Mouse (Mus musculus): ENCODE results near the gene Gsta1.
"Not testable (repeated sequence)": the region's sequence is repeated elsewhere in the genome, so short reads cannot be mapped to it uniquely, and the experiment has no call there.

The Gsta1 gene

DNA sequence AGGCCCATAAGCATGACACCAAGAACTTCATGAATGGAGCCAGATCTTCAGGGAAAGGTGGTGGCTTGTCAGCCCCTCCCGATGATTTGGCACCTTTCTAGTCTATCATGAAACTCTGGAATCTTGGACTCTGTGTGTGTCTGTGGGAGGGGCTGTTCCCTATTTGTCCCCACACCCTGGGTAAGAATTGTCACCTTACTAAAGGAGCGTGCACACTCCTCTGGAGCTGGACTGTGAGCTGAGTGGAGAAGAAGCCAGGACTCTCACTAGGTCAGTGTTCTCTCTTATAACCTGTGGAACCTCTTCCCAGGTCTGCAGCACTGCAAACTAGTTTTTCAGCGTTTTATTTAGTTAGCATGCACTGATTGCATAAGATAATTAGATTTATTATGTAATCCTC is at the start of gene Gsta1:
Gene Gsta1, plus strand, starts transcription at position 196 of the 400 bp plus-strand sequence.
- DNase-seq (ENCODE audit: low read depth): not testable (repeated sequence)

GRCm38 (mm10) chr9:78182474-78182873 is 48.0 kb upstream of the Gsta1 start, which contains the start of gene Gsta4:
TSS of gene Gsta4 (plus strand) at chr9:78182774.
- not testable (repeated sequence) for DNase-seq (ENCODE audit: low read depth)

- DNase-seq (ENCODE audit: low read depth): no peak
These were observed 44.8 kb upstream of the Gsta1 start for GRCm38 (mm10) chr9:78185686-78186085.

GRCm38 (mm10) chr9:78188910-78189309 is 41.5 kb upstream of the Gsta1 start:
- DNase-seq (ENCODE audit: low read depth): no peak

DNA sequence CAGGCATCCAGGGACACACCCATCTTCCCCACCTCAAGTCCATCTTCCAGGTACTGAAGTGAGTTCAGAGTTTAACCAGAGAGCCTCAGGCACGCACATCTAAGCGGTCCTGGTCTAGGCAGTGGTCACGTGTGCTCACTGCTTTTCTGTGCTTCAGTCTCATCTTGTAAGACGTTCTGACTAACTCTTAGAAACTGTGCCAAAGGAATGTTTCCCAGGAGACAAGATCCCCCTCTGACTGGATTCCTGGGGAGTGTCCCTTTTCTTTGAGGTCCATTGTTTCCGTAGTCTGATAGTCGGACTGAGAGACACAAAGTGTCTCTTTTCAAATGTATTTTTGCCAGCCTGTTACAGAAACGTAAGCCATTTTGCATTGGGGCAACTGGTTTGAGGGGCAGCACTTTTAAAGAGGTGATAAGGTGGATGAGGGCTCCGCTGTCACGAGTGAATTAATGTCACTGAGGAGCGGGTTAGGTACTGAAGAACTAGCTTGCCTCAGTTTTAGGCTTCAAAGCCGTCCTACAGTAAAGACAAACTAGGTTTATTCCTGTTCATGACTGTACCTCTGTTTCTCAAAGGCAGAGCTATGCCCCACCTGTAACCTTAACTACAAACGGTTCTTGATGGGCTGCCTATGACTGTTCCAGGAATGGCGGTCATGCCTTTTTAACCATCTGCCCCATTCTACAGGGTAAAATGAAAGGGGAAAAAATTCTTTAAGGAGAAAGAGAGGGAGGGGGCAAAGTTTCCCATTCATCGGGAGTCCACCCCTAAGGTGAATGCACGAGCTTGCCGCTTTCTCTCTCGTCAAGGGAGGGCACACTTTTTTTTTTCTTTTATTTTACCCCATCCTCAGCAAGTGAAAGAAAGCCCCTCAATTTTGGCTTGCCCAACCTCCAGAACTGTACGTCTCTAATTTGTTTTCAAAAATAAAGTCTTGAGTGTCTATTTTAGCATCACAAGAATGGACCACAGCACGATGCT is 39.5 kb upstream of the Gsta1 start:
- peak; percentile 16 for DNase-seq (ENCODE audit: low read depth)

DNA sequence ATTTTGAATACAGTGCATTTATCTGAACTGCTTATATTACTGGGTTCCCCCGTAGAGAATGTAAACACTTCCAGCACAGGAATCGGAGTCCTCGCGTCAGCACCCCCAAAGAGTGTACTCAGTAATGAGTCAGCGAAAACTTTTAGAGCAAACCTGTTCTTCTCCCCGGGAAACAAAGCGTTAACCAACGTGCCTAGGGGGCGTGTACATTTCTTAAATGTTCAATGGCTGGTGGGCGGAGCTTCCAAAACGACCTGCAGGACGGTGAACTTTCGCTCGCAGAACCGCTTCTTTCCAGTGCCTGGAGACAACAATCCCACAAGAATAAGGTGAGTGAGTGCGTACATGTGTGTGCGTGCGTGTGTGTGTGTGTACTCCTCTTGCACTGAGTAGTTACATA is 38.7 kb upstream of the Gsta1 start:
- peak; percentile 90 for DNase-seq (ENCODE audit: low read depth)

GRCm38 (mm10) chr9:78193902-78194597 is 36.4 kb upstream of the Gsta1 start:
- DNase-seq (ENCODE audit: low read depth): peak; percentile 87

DNA sequence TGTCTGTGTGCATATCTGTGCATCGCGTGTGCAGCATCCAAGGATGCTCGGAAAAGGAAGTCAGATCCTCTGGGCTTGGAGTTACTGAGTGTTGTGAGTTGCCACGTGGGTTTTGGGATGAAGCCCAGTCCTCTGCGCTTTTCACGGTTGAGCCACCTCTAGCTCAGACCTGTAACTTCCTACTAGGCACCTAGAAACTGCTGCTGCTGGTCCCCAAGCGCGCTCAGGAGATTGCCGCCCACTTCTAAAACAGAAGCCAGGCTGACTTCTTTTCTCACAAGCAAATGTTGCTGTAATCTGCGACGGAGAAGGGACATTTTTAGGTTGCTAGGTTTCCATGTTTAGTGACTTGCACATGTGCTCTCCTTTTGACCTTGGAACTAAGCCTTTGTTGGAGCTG is 35.4 kb upstream of the Gsta1 start:
- no peak for DNase-seq (ENCODE audit: low read depth)

GRCm38 (mm10) chr9:78197801-78198200 is 32.7 kb upstream of the Gsta1 start:
- no peak for DNase-seq (ENCODE audit: low read depth)

DNA sequence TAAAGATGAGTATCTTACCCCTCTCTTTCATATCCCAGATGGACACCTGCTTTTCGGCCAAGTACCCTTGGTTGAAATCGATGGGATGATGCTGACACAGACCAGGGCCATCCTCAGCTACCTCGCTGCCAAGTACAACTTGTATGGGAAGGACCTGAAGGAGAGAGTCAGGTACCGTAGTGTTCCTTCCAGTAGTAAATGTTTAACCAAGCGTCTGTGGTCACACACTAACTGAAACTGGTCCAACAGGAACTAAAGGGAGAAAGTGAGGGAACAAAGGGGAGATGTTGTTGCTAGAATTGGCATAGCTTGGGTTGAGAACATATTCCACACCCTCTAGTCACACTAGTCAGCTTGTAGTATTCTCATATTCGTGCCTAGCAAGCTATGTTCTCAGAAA is 26.3 kb upstream of the Gsta1 start:
- DNase-seq (ENCODE audit: low read depth): no peak

GRCm38 (mm10) chr9:78208956-78209355 is 21.5 kb upstream of the Gsta1 start:
- no peak for DNase-seq (ENCODE audit: low read depth)

DNA sequence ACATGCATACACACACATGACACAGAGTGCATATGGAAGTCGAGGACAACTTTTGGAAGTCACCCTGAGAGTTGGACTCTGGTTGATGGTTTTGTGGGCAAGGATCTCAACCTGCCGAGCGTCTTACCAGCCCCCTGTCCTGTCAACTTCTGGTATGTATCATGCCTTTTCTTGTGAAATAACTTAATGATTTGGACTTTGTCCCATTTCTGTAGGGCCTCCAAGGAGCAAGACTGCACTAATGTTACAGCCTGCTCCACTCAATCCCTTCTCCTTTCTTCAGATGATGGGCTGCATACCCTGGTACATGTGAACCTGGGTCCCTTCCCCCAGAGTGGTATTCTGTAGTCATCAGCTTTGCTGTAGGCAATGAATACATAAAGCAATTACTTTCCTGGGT is 20.4 kb upstream of the Gsta1 start:
- no peak for DNase-seq (ENCODE audit: low read depth)

GRCm38 (mm10) chr9:78210821-78211220 is 19.6 kb upstream of the Gsta1 start:
- no peak for DNase-seq (ENCODE audit: low read depth)

- no peak for DNase-seq (ENCODE audit: low read depth)
These were observed 18.9 kb upstream of the Gsta1 start for GRCm38 (mm10) chr9:78211521-78211920.

DNA sequence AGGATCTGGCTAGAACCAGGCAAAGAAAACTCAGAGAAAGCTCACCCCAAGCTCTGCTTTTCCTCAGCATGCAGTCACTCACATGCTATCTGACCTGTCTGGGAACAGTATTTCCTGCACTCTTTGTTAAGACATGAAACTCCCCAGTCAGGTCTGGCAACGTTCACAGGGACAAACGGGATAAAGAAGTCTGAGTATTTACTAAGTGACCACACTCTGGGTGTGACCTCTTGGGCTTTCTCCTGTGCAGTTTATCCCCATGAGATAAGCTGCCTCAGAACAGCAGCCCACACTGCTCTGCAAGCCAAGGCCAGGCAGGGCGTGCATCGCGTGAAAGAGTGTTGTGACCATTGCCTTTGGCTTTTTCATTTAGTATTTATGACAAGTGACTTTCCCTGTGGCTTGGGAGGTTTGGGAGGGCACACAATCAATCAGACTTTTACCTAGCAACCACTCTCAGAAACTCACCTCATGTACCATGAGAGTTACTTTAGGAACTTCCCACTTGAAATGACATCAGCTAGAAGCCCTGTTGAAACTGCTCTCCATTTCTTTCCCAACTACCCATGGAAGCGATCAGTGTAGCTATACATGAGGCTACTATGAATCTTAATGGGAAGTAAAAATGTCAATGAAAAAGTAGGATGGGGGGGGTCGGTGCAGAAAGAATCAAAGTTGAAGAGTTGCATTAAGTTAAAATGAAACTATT is 18.0 kb upstream of the Gsta1 start:
- DNase-seq (ENCODE audit: low read depth): no peak

DNA sequence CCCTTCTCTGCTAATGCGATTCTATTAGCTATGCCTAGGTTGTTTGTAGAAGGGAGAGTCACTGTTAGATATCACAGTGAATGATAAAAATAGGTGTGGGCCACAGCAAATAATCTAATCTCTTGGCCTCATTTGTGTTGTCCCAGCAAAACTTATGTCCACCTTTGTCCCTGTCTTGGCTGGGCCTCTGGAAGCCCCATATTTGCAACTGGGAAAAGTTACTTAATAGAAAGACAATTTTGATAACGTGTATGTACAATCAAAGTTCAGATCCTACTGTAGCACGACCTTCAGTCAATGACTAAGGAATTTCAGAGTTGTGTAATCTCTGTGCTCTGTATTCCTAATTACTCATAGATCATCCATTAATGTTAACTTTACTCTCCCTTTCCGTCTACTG is 13.4 kb upstream of the Gsta1 start:
- no peak for DNase-seq (ENCODE audit: low read depth)

DNA sequence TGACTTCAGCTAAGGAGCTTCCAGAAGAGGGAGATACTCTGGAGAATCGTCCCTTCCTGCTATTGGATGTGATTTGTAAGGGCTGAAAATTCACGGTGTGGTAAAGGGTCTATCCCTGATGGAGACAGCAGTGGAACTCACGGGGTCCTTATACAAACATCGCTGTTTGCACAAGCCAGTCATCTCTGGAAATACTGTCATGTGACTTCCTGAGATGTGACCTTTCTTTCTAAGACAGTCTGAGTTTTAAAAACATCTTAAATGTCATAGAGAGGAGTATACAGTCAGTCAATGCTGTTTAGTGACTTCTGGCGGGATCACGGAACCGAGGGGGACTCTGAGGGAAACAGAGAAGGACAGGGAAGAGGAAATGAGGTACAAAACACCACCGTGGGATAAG is 7.8 kb upstream of the Gsta1 start:
- peak; percentile 68 for DNase-seq (ENCODE audit: low read depth)

DNA sequence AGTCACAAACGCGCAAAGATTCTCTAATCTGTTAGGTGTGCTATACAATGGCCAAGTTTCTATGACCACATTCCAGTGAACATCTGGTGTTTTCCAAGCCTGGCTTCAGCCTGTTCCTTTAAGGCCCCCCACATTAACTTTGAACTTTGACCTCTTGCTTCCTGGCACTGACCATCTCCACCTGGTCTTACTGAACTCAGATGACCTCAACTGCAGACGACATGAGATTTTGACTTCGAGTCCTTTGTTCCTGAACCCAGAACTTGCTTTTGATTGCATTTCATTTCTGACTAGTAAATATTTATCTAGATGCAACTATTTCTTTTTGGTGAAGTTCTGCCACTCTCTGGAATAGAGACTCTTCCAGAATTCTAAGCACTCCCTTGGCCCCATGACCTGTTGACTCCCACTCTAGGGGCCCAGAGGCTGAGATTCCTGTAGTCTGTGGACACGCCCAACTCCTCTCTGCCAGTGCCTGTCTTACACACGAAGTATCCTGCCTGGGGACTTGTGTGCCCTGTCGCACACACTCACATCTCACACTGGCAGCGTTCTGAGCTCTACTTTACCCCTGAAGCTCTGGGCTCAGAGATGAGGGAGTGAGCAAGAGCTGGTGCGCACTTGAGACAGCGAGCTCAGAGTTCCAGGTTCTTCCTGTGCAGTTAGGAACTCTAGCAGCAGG is 7.1 kb upstream of the Gsta1 start:
- peak; percentile 9 for DNase-seq (ENCODE audit: low read depth)

- no peak for DNase-seq (ENCODE audit: low read depth)
These were observed 6.0 kb upstream of the Gsta1 start for GRCm38 (mm10) chr9:78224418-78224817.

DNA sequence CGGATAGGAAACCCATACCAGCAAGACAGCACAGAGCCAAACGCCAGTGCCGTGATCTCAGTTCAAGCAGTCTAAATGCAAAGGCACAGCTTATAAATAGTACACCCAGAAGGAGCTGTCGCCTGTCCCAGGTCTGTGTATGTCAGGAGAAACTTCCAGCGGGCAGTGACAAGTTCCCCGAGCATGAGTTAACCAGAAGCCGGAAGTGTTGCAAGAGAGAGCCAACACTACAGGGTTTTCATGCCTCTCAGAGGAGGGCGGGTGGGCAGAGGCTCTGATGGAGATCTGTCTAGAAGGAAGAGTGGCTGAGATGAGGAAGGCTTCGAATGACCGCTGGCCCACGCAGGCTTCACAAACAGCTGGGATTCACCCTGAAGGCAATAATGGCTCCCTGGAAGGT is 5.2 kb upstream of the Gsta1 start:
- no peak for DNase-seq (ENCODE audit: low read depth)

DNA sequence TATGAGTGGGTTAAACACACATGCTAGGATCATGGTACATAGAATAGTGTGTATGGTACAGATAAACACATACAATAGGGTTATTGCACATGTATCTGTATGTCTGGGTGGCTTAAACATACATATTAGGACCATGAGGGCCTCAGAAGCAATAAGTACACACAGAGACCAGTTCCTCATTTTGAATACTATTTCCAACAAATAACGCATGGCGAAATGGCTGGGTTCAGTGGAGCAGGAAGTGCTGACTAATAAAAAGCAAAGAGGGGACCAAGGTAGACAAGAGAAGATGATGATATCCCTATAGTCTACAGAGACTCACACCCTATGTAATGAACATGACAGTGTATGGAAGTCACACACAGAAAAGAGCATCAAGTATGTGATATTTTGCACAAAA is 2.3 kb upstream of the Gsta1 start:
- no peak for DNase-seq (ENCODE audit: low read depth)

DNA sequence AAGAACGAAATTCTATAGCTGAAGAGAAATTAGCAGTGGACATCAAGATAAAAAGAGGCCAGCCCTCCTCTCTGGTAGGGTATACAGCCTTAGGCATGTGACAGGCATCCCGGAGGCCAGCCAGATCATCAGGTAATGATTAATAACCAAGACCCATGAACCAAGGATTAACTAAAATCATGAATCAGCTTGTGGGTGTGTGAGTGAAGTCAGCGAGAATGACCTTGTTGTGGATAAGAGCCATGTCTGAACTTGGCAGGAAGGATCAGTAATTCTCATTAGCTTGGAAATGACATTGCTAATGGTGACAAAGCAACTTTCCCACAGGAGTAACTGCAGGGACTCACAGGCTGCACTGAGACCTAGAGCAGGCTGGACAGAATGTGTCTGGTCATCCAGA is 798 bp upstream of the Gsta1 start:
- DNase-seq (ENCODE audit: low read depth): not testable (repeated sequence)

Data from induced T-regulatory cell, adult 2 months (primary cell).